7 mouse cellular contexts compared by ENCODE assay signal in the genomic region with DNA sequence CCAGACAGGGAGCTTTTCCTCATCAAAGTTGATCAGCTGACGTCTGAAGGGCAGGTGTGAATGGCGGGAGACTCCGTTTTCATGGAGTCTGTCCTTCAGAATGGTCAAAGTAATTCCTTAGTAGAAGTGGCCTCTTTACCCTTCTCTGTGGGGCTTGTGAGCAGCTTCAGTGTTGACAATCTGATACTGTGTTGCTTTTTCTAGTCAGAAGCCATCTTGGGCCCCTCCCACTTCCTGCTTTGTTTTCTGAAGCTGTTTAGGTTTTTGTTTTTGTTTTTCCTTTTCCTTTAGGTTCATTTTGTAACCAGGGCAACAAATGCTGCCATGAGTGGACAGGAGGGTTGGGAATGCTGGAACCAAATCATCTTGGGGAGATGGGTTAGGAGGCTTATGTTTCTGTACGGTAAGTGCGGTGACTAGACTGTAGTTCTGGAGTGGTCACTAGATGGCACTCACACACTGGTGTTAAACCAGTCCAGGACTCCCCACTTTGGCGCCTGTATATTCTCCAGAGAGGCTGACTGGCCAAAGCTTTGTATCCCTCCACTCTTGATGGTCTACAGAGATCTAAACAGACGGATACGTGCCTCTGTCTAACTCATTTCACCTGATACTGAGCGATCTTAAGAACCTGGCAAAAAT. TPM values are rescaled to one million over a fixed set of nuclear protein-coding genes. Genes with fewer than 3 reads are reported as not detected.
A peak's percentile ranks its signal among the peaks of the same experiment; 100 is the strongest.
DNase-seq lines count a peak whose midpoint lies in the region; ATAC-seq and TF ChIP-seq lines count a peak whose summit lies in the region.

No protein-coding gene starts in this region.

- no peak overlapping the region for H3K9ac ChIP-seq in intestine, postnatal 0 days (ENCODE audit: low read depth, low read length)

- ATAC-seq in granulocyte monocyte progenitor cell, adult 5-6 weeks (replicated peaks; ENCODE audit: poor library complexity, severe bottlenecking), result peak; percentile 97
- ATAC-seq in intestine, postnatal 0 days, result peak; percentile 76

- TF ChIP-seq CTCF in intestine, postnatal 0 days (IDR thresholded peaks at IDR 0.05; ENCODE audit: low read depth), result peak; percentile 90

- no peak overlapping the region for H3K27ac ChIP-seq in intestine, postnatal 0 days (ENCODE audit: low read depth, low read length)
- 0 out of 2 replicates have a peak overlapping the region, but pooled peaks have one; percentile 38 for H3K27ac ChIP-seq in midbrain, embryonic 10.5 days (replicated peaks)

- WGBS in intestine, postnatal 0 days, result 23% methylated on average over 9 of the region's 9 CpGs
- WGBS in midbrain, embryonic 10.5 days, result 23% methylated on average over 9 of the region's 9 CpGs

- DNase-seq in adrenal gland, adult 8-10 months, result peak; percentile 41
- DNase-seq in embryo, embryonic 9.5 days (ENCODE audit: extremely low spot score), result peak; percentile 82
- peak; percentile 55 to 76 for DNase-seq in left cerebral cortex, postnatal 36 days (ENCODE audit: low spot score in 2 of 2)
- DNase-seq in midbrain, embryonic 10.5 days (ENCODE audit: low spot score), result peak; percentile 83
- peak; percentile 54 for DNase-seq in skeletal muscle tissue, adult 2 months (ENCODE audit: low read depth, low spot score)

- H3K4me1 ChIP-seq in intestine, postnatal 0 days (replicated peaks; ENCODE audit: control insufficient read depth, insufficient read depth, low read length), result no peaks in the 10 kb centered on the region
- H3K4me1 ChIP-seq in midbrain, embryonic 10.5 days, result peaks cover 49% of the 10 kb centered on the region

- H3K4me2 ChIP-seq in intestine, postnatal 0 days (replicated peaks; ENCODE audit: low read depth), result peak overlapping the region; percentile 54

- 0 out of 2 replicates have a peak, but pooled peaks cover 3% of the 10 kb centered on the region for H3K9me3 ChIP-seq in intestine, postnatal 0 days (ENCODE audit: control insufficient read depth)
- H3K9me3 ChIP-seq in midbrain, embryonic 10.5 days (replicated peaks), result peaks cover 6% of the 10 kb centered on the region; the same call in 1 of the 2 replicates

- H3K36me3 ChIP-seq in intestine, postnatal 0 days (ENCODE audit: control insufficient read depth, insufficient read depth), result no peaks in the 10 kb centered on the region
- no peaks in the 10 kb centered on the region for H3K36me3 ChIP-seq in midbrain, embryonic 10.5 days

- H3K27me3 ChIP-seq in intestine, postnatal 0 days (replicated peaks; ENCODE audit: control insufficient read depth, insufficient read depth, low read length), result peaks cover 3% of the 10 kb centered on the region
- peaks cover 47% of the 10 kb centered on the region for H3K27me3 ChIP-seq in midbrain, embryonic 10.5 days (ENCODE audit: low read depth, poor library complexity, severe bottlenecking)

- H3K4me3 ChIP-seq in intestine, postnatal 0 days (ENCODE audit: low read depth, low read length), result peak overlapping the region; percentile 27
- peak overlapping the region; percentile 14; the same call in 1 of the 2 replicates for H3K4me3 ChIP-seq in midbrain, embryonic 10.5 days

- intact Hi-C loops in left cerebral cortex, postnatal 36 days (cut with DNase I), result loop anchor here (1.0 to 10.0 kb wide), 3 partner anchors 184 to 1021 kb away; no protein-coding TSS in a partner anchor

RNA-seq across cellular contexts. Expression of gene Clybl, which starts 42.1 kb away (rescaled TPM):
- total RNA-seq in adrenal gland, adult 8-10 months (2022), result 10 to 100 TPM; 49.7 to 81.2 (median 66.3) TPM
- 20.6 and 24.2 TPM in 2 replicates for total RNA-seq in granulocyte monocyte progenitor cell, adult 5-6 weeks (2014; fragmentation: Nextera tagmentation)
- total RNA-seq in granulocyte monocyte progenitor cell, adult 5-6 weeks (2017), result 5.0 and 9.7 TPM in 2 replicates
- polyA plus RNA-seq in intestine, postnatal 0 days (2015; fragmentation: Nextera tagmentation; extraction: Ambion mirVana), result 22.2 and 23.0 TPM in 2 replicates
- 10 to 100 TPM; 21.2 to 31.3 TPM for total RNA-seq in left cerebral cortex, postnatal 36 days (2021)
- 27.5 and 29.1 TPM in 2 replicates for polyA plus RNA-seq in midbrain, embryonic 10.5 days (2016; fragmentation: Nextera tagmentation; extraction: Ambion mirVana)
